Mouse (Mus musculus) neural tube, embryonic 14.5 days (tissue): ENCODE data around the gene Mia. TPM values are rescaled to one million over a fixed set of nuclear protein-coding genes. Genes with fewer than 3 reads are reported as not detected.

Source experiments
- ATAC-seq: fragments of 200-750 bp; cut with Nextera tagmentation; 2 replicates; pipeline ENCODE4 v1.8.0; 2017; ENCODE audit warnings: low read depth, mild to moderate bottlenecking, moderate TSS enrichment, moderate library complexity
- H3K27ac ChIP-seq: fragments of 300-500 bp; sonication (generic); 2 replicates; pipeline ENCODE4 v1.5.1; 2014; ENCODE audit warnings: low read depth, mild to moderate bottlenecking, control low read depth, low read length, moderate library complexity, mixed read lengths
- H3K27me3 ChIP-seq: fragments of 300-500 bp; sonication (generic); 2 replicates; pipeline ENCODE4 v1.6.1; 2014; ENCODE audit warnings: low read length; ENCODE audit not compliant: control insufficient read depth, insufficient read depth
- H3K36me3 ChIP-seq: fragments of 300-500 bp; sonication (generic); 2 replicates; pipeline ENCODE4 v1.6.1; 2014; ENCODE audit warnings: low read length, mixed read lengths; ENCODE audit not compliant: control insufficient read depth, insufficient read depth
- H3K4me1 ChIP-seq: fragments of 300-500 bp; sonication (generic); 2 replicates; pipeline ENCODE4 v1.6.1; 2014; ENCODE audit warnings: low read length; ENCODE audit not compliant: control insufficient read depth, insufficient read depth
- H3K4me2 ChIP-seq: fragments of 300-500 bp; sonication (generic); 2 replicates; pipeline ENCODE4 v1.6.1; 2014; ENCODE audit warnings: mild to moderate bottlenecking, low read depth, low read length, control low read depth
- H3K4me3 ChIP-seq: fragments of 300-500 bp; sonication (generic); 2 replicates; pipeline ENCODE4 v1.5.1; 2014; ENCODE audit warnings: low read depth, low read length, control low read depth, mixed read lengths
- H3K9ac ChIP-seq: fragments of 300-500 bp; sonication (generic); replicated peaks from 2 replicates; pipeline ENCODE4 v1.6.1; 2014; ENCODE audit warnings: low read depth, mild to moderate bottlenecking, control low read depth, low read length, mixed read lengths
- H3K9me3 ChIP-seq: fragments of 300-500 bp; sonication (generic); 2 replicates; pipeline ENCODE4 v1.6.1; 2016; ENCODE audit warnings: low read length; ENCODE audit not compliant: control insufficient read depth
- WGBS: fragments of 180-500 bp; shearing (Covaris S2); extraction: QIAGEN DNeasy Blood & Tissue Kit; methylation state at CpG from one replicate; pipeline ENCODE4 v1.1.7; 2014; 5-methylcytosine and 5-hydroxymethylcytosine counted together
- polyA plus RNA-seq: library from polyadenylated mRNA; unstranded; fragments of >200 nt; fragmentation: Nextera tagmentation; extraction: Ambion mirVana; gene quantifications from 2 replicates; pipeline ENCODE4 v1.2.1, GENCODE M21; 2014

Gene Mia
- polyA plus RNA-seq, 1 experiment from 2014 or later: 24.4 TPM

DNA sequence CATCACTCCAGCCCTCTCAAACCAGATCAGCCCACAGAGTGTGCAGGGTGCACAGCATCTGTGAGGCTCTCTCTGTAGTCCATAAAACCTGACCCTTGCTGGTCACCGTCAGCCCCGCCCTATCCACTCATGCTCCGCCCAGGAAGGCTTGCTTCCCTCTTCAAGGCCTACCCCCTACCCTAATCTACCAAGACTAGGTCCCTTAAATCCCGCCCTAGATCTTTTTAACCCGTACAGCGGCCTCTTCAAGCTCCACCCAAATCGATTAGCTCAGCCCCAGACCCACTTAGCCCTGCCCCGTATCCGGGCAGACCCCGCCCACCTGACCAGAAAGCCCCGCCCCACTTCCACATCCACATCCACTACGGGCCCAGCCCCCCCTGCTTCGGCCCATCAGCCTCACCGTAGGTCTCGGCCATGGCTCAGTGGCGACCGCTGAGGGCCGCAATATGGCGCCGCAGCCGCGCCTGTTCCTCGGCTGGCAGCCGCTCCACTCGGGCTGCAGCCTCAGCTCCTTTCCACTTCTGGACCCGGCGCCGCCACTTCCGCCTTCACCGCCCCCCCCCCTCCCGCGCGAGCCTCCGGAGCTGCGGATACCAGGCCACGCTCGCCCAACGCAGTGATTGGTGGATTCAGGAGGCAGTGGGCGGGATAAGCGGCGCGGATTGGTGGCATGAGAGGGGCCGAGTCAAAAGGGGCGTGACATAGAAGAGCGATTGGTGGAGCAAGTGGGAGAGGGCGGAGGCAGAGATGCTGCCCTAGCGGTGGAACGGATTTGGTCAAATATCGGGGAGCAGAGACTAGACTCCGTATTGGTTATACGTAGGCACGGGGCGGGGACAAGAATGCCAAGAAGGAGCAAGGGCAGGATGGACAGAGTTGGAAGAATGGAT is 2.4 kb downstream of the Mia start, which contains the start of gene Rab4b:
Gene Rab4b, minus strand, starts transcription at position 573 of the 893 bp plus-strand sequence.
- Histone ChIP-seq H3K36me3 (peaks cover 10% of the 10 kb centered on the region; the same call in 1 of the 2 replicates), H3K9me3 (no peaks in the 10 kb centered on the region), H3K27me3 (no peaks in the 10 kb centered on the region), H3K4me1 (peaks cover 5% of the 10 kb centered on the region), H3K4me3 (peak within 1 kb of the TSS; percentile 63), H3K9ac (peak within 1 kb of the TSS; percentile 64), H3K4me2 (peak within 1 kb of the TSS; percentile 55), H3K27ac (peak within 1 kb of the TSS; percentile 88)
- ATAC-seq: peak; percentile 98
- WGBS: under 1% methylated on average over 49 of the region's 53 CpGs

DNA sequence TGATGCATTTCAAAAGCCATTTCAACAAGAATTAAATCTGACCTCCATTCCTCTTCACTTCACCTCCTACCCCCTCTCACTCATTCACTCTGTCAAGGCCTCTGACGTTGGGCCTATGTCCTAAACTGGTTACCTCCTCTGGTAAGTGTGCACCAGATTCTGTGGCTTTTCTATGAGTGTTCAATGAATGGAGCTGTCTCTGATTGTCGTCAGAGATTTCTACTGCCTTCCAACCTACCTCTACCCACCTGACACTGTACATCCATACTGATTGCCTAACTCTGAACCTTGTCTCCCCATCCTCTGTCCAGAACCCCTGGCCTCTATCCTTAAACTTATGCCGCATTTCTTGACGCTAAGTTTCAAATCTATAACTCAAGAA is 3.0 kb downstream of the Mia start:
- Histone ChIP-seq H3K4me3 (peak overlapping the region; percentile 63), H3K36me3 (peaks cover 12% of the 10 kb centered on the region), H3K4me2 (peak overlapping the region; percentile 55), H3K9me3 (no peaks in the 10 kb centered on the region), H3K27ac (peak overlapping the region; percentile 88), H3K4me1 (peaks cover 5% of the 10 kb centered on the region), H3K9ac (peak overlapping the region; percentile 64), H3K27me3 (no peaks in the 10 kb centered on the region)
- no peak for ATAC-seq
- WGBS: 31% methylated on average over 4 of the region's 4 CpGs

- H3K27me3 ChIP-seq: no peaks in the 10 kb centered on the region
- H3K4me1 ChIP-seq: peaks cover 5% of the 10 kb centered on the region
- H3K4me2 ChIP-seq: no peak overlapping the region
- H3K27ac ChIP-seq: no peak overlapping the region
- 96% methylated on average over 7 of the region's 7 CpGs for WGBS
- no peak overlapping the region for H3K4me3 ChIP-seq
- no peak for ATAC-seq
- H3K9me3 ChIP-seq: no peaks in the 10 kb centered on the region
- H3K36me3 ChIP-seq: peaks cover 23% of the 10 kb centered on the region
- no peak overlapping the region for H3K9ac ChIP-seq
These were observed 6.1 kb downstream of the Mia start for GRCm38 (mm10) chr7:27174896-27175295.

GRCm38 (mm10) chr7:27174496-27174895 is 6.5 kb downstream of the Mia start:
- no peak for ATAC-seq
- WGBS: 92% methylated on average over 15 of the region's 15 CpGs
- Histone ChIP-seq H3K9ac (no peak overlapping the region), H3K36me3 (peaks cover 23% of the 10 kb centered on the region), H3K9me3 (no peaks in the 10 kb centered on the region), H3K27ac (no peak overlapping the region), H3K27me3 (no peaks in the 10 kb centered on the region), H3K4me1 (peaks cover 3% of the 10 kb centered on the region), H3K4me3 (no peak overlapping the region), H3K4me2 (no peak overlapping the region)

- H3K9ac ChIP-seq: no peak overlapping the region
- ATAC-seq: no peak
- WGBS: 90% methylated on average over 3 of the region's 3 CpGs
- H3K9me3 ChIP-seq: no peaks in the 10 kb centered on the region
- H3K36me3 ChIP-seq: peaks cover 23% of the 10 kb centered on the region
- H3K4me3 ChIP-seq: no peak overlapping the region
- H3K4me1 ChIP-seq: peaks cover 5% of the 10 kb centered on the region
- H3K27me3 ChIP-seq: no peaks in the 10 kb centered on the region
- H3K4me2 ChIP-seq: no peak overlapping the region
- H3K27ac ChIP-seq: no peak overlapping the region
These were observed 10.0 kb downstream of the Mia start for GRCm38 (mm10) chr7:27170981-27171380.

DNA sequence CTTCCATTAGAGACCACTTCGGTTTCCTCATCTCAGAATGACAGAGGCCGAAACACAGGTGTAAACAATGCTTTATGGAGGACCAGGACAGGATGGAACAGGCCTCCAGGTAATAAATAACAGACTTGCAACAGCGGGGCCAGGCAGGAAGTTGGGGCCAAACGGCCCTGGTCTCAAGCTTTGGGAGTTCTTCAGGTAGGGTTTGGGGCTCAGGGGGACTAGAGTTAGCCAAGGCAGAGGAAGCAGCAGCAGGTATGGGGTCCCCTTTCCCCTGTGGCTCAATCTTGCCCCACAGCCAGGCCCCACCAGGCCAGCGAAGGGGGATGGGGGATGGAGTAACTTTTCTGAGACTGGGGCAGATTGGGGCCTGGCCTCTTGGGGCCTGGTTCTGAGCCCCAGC is 12.6 kb downstream of the Mia start:
- H3K4me2 ChIP-seq: no peak overlapping the region
- peaks cover 28% of the 10 kb centered on the region for H3K4me1 ChIP-seq
- H3K9me3 ChIP-seq: no peaks in the 10 kb centered on the region
- no peak overlapping the region for H3K27ac ChIP-seq
- no peak overlapping the region for H3K9ac ChIP-seq
- no peak overlapping the region for H3K4me3 ChIP-seq
- H3K27me3 ChIP-seq: no peaks in the 10 kb centered on the region
- ATAC-seq: no peak
- peaks cover 15% of the 10 kb centered on the region for H3K36me3 ChIP-seq
- 91% methylated on average over 5 of the region's 5 CpGs for WGBS

GRCm38 (mm10) chr7:27167475-27168094 is 13.4 kb downstream of the Mia start:
- H3K36me3 ChIP-seq: peaks cover 8% of the 10 kb centered on the region
- peak overlapping the region; percentile 78; the same call in 1 of the 2 replicates for H3K9ac ChIP-seq
- peaks cover 36% of the 10 kb centered on the region for H3K4me1 ChIP-seq
- no peaks in the 10 kb centered on the region for H3K27me3 ChIP-seq
- peak overlapping the region; percentile 73 for H3K4me2 ChIP-seq
- H3K27ac ChIP-seq: peak overlapping the region; percentile 98
- WGBS: 69% methylated on average over 11 of the region's 11 CpGs
- ATAC-seq: peak; percentile 1; the same call in 1 of the 2 replicates
- no peaks in the 10 kb centered on the region for H3K9me3 ChIP-seq
- H3K4me3 ChIP-seq: peak overlapping the region; percentile 70

GRCm38 (mm10) chr7:27166614-27167474 is 14.1 kb downstream of the Mia start, which contains the start of gene Egln2:
Gene Egln2, minus strand, starts transcription at chr7:27166802.
- H3K4me3 ChIP-seq: peak within 1 kb of the TSS; percentile 70
- peak within 1 kb of the TSS; percentile 73 for H3K4me2 ChIP-seq
- H3K27ac ChIP-seq: peak within 1 kb of the TSS; percentile 98
- H3K9me3 ChIP-seq: no peaks in the 10 kb centered on the region
- peak within 1 kb of the TSS; percentile 78 for H3K9ac ChIP-seq
- 1% methylated on average over 61 of the region's 61 CpGs for WGBS
- H3K4me1 ChIP-seq: peaks cover 42% of the 10 kb centered on the region
- peak; percentile 79 for ATAC-seq
- H3K27me3 ChIP-seq: no peaks in the 10 kb centered on the region
- H3K36me3 ChIP-seq: peaks cover 4% of the 10 kb centered on the region; the same call in 1 of the 2 replicates
